Mouse (Mus musculus) layer of hippocampus, postnatal 14 days (tissue): ENCODE data around the gene Gpr119. TPM values are rescaled to one million over a fixed set of nuclear protein-coding genes. Genes with fewer than 3 reads are reported as not detected.

Experiments
- DNase-seq, 2 experiments: peaks; one replicate each; pipeline ENCODE4 v3.0.0; 2021 to 2022; ENCODE audit warnings: low spot score in 2 of 2, mixed read lengths in 1 of 2
- long read RNA-seq, 2 experiments: library from polyadenylated mRNA; stranded (forward); transcript quantifications; one replicate each; pipeline ENCODE4 v2.0.0; 2021
- microRNA-seq, 2 experiments: library from miRNA; unstranded; fragments of <30 nt; microRNA quantifications; one replicate each; pipeline ENCODE4 v1.2.0; 2021
- total RNA-seq, 2 experiments: library from RNA; stranded (reverse); gene quantifications; 2 replicates each; pipeline ENCODE4 v1.2.3; 2021

The Gpr119 gene
- not detected for total RNA-seq
- long read RNA-seq, experiment 1, partial matches to known transcripts: 0 of 1 reads
- long read RNA-seq, experiment 1, other reads (novel, unspliced or antisense): 1 of 1 reads
- long read RNA-seq, experiment 2, partial matches to known transcripts: 0 of 3 reads
- long read RNA-seq, experiment 2, other reads (novel, unspliced or antisense): 3 of 3 reads

DNA sequence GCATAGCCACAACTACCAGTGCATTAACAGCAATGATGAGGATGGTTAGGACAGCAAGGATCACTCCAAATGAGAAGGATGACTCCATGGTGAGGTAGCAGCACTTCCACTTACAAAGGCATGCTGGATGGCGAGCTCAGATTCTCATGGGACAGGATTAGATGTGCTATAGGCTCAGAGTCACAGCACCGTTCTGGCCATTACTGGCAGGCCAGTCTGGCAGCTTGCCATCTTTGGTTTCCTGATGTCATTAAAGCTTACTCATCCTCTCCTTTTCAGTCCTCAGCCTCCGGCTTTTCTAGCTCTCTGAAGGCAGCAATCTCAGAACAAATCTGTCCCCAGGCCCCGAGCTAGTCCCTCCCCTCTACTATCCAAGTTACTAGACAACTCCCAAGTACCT is at the start of gene Gpr119:
Gene Gpr119 (minus strand): TSS at position 308 of the 400 bp plus-strand sequence.
- DNase-seq: no peak

DNA sequence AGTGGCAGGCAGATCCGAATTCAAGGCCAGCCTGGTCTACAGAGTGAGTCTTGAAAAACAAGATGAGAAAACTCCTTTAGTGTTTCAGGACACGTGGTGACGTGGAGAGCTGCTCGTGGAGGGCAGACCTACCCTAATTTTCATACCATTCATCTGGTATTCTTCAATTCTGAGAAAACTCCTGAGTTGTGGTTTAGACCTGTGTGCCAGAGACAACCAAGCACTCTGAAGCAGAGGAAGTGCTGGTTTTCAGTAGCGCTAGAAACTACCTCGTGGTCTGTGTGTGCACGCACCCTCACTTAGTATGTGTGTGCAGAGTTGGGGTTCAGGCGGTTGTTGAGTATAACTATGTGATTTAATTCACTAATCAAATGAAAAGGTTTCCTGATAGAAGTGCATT is 38.6 kb upstream of the Gpr119 start:
- no peak for DNase-seq

DNA sequence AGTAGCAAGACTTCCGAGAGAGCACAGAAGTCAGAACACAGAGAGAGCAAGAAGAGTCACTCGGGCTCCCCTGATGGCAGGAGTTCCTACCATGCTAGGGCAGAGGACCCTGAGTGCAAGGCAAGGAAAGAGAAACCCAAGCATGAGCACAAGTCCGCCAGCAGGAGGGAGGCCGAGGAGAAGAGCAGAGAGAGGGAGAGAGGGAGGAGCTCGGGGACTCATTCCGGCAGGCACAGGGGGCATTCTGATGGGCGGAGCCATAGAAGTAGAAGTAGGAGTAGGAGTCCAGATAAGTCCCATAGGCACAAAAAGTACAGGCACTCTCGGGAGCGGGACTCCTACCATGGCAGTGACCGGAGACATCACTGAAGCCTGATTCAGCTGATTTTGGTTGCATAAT is 35.4 kb upstream of the Gpr119 start:
- DNase-seq: no peak

DNA sequence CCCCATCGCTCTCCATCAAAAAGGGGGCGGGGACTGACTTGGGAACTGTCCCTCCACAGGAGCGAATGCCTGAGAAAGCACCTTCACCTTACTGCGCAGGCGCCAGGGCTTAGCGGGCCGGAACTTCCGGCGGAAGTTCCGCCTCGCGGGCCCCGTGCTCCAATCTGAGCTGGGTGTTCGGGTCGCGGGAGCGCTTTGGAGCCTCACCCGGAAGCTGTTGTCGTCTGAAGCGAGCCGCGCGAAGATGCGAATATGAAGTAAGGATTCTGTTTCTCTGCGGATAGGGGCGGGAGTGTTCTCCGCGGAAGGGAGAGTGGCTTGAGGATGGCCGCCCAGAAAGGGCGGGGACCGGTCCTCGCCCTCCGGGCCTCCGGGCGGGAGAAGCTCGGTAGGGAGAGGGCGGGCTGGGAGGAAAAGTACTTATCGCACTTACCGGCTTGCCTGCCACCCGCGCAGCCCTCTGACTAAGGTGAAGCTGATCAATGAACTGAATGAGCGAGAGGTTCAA is 20.6 kb upstream of the Gpr119 start, which contains the start of gene Rbmx2:
Gene Rbmx2 (plus strand): TSS at position 141 of the 508 bp plus-strand sequence.
- peak; percentile 85 to 92 for DNase-seq

DNA sequence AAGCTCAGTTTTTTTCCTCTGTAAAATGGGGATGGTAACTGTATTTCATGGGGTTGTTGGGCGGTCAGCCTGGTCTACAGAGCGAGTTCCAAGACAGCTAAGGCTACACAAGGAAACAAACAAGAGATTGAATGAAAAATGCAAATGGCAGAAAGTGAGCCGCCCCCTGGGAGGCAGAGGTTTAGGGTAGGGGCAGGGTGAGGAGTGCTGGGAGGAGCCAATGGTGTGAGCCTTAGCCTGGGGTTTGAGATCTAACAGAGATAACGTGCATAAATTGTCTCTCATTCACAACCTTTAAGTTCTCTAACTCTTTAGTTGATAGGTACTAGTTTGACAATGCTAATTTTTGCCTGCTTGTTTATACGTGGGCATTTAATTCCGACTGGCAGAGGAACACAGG is 20.2 kb upstream of the Gpr119 start:
- DNase-seq: no peak

DNA sequence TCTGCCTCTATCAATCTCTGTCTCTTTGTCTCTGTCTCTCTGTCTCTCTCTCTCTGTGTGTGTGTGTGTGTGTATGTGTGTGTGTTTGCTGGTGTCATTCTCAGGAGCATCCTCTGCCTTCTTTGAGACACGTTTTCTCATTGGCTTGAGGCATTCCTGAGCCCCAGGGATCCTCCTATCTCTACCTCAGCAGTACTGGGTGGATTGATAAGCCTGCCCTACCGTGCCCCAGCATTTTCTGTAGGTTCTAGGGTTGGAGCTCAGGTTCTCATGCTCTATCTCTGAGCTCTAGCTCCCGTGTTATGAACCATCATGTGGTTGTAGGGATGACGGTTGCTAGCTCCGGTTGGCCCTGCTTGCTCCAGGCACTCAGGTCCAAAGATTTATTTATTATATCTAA is 9.6 kb upstream of the Gpr119 start:
- DNase-seq: no peak

DNA sequence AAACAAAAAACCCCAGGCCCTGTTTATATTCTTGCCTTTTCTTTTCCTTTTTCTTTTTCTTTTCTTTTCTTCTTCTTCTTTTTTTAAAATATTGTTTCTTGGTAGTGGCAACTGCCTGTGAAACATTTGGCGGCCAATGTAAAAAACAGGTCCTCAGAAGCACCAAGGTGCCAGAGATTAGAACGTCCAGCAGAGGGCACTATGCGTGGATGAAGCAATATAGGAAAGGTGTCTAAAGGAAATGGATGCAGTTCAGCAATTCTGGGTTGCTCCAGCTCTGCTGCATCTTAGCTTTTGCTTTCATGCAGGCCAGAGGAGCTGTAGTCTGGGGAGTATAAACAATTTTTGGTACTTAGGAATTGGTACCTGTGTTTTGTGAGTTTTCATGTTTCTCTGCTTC is 9.2 kb upstream of the Gpr119 start:
- DNase-seq: peak in 1 of 2 experiments; percentile 25

DNA sequence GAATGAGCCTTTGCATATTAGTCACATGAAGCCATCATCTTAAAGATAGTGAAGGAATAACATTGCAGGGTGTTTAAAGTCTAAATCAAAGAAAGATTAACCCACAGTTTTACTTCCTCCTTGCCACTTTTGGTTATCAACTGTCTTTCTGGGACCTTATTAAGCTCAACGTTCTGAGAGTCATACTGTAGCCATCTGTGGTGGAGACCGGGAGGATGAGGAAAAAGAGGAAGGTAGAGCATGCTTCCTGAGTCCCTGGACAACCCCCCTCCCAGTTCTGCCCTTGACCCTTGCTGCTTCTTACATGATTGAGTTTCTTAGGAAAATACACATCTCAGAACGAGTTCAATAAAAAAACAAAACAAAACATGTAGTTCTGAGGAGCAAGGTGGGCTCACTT is 2.6 kb downstream of the Gpr119 start:
- DNase-seq: no peak

DNA sequence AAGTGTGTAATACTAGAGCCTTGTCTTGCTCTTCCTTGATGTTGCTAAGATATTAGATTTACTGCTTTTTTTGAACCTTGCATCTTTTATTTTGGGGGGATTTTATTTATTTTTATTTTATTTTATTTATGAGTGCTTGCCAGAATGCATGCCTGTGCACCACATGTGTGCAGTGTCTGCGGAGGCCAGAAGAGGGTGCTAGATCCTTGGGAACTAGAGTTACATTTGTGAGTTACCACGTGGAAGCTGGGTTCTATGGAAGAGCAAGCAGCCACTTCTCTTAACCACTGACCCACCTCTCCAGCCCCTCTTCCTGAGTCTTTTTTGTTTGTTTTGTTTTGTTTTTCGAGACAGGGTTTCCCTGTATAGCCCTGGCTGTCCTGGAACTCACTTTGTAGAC is 4.7 kb downstream of the Gpr119 start:
- no peak for DNase-seq

DNA sequence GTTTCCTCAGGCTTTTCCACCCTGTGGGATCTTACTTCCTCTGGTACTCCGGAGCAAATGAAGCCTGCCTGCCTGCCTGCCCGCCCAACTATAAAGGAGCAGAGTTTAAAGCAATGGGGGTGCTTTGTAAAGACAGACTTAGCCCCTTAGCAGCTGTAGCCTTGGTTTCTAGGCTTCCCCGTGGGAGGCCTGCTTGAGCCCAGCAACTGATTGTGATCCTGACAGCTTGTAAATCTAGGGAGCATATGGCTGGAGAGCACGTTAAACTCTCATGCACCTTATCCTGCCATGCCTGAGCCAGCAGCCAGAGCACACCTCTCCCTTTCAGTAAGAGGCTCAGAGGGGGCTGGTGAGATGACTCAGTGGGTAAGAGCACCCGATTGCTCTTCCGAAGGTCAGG is 7.5 kb downstream of the Gpr119 start:
- no peak for DNase-seq

DNA sequence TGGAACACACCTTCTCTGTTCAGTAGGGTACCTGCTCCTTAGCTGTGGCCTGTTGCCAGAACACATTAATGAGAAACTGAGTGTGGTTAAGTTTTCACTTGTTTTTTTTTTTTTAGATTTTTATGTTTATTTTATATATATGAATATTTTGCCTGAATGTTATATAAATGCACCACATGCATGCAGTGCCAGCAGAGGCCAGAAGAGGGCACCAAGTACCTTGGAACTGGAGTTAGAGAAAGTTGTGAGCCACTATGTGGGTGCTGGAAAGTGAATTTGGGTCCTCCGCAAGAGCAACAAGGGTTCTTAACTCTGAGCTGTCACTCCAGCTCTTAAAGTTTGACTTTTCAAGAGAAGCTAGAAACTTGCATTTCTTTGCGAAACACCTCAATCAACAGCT is 30.2 kb downstream of the Gpr119 start:
- no peak for DNase-seq

DNA sequence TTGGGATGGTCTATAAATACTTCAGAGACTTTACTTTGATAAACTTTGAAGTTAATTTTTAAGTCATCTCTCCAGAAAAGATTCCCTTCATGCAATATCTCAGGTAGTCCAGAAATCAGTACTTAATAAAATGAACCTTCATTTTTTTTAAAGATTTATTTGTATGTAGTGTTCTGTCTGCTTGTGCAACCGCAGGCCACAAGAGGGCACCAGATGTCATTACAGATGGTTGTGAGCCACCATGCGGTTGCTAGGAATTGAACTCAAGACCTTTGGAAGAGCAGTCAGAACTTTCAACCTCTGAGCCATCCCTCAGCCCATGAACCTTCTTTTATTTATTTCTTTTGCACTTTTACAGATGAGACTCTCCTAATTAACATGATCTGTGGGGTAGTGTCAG is 37.2 kb downstream of the Gpr119 start:
- no peak for DNase-seq

DNA sequence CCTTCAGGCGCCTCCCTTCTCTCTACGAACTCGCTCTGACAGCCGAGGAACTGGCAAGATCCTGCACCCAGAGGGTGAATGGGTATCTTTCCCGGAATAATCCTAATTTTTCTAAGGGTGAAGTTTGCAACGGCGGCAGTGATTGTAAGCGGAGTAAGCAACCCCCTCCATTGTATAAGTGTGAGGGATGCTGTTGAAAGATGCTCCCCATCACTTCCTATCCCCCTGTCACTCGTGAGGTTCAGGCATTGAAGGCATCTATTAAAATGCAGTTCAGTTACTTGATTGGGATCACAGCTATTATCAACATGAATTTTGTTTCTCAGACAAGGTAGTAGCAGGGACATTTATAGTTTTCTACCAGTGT is 50.2 kb downstream of the Gpr119 start:
- no peak for DNase-seq

DNA sequence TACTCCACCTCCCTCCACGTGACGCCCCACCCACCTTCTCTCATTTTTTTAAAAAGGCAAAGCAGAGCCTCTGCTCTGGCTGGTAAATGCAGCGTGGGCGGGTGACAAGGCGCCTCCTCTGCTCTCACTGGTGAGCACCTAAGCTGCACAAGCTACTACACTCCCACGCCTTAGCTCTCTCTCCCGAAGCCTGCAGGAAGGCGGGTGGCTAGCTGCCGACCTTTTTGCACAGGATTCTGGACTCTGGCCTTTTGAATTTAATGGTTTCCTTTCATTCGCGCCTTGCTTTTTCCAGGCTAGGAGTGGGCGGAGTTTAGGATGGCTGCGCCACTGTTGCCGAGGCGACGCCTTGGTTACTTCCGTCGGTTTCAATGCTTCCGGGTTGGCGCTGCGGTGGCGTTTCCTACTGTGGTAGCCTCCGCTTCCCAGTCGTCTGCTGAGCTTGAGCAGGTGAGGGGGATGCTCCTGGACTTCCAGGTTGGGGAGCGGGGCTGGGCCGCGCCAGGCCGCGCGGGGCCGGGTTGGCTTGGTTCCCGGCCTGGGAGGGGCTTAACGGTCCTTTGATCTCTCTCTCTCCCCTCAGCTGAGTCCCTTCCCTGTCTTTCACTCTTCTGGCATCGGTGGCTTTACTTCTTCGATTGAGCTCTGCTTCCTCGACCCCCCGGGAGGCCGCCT is 50.8 kb downstream of the Gpr119 start, which contains the start of gene Slc25a14:
Gene Slc25a14 (plus strand): TSS at position 35 of the 675 bp plus-strand sequence.
- peak; percentile 71 to 80 for DNase-seq

DNA sequence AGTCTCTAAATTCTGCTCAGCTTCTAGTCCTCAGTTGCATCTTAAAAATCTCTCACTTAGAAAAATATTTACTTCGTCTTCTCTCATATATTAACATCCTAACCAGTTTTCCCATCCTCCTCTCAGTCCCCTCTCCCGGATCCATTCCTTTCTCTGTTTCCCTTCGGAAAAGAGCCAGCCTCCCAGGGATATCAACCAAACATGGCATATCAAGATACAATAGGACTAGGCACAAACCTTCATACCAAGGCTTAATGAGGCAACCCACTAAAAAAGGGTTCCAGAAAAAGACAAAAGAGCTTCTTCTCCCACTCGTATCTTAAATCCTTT is 51.3 kb downstream of the Gpr119 start:
- no peak for DNase-seq

Small RNAs within 50 kb of the gene (microRNA-seq; reads per million reads assigned to microRNA genes)
- 0 reads per million in 2 experiments for gene Gm27828

Other genes starting within 250 kb of the Gpr119 start
- 1 to 10 TPM in 1 of 2 experiments, under 1 TPM in 1; 0.98 to 1.2 TPM for gene Elf4, start 211.3 kb downstream of the Gpr119 start, total RNA-seq
- gene Aifm1, start 160.9 kb downstream of the Gpr119 start, total RNA-seq: 10 to 100 TPM; 29.9 to 33.2 TPM
- 10 to 100 TPM; 28.0 to 30.7 TPM for gene Rab33a, start 155.2 kb downstream of the Gpr119 start, total RNA-seq
- gene Zfp280c, start 80.0 kb downstream of the Gpr119 start, total RNA-seq: 10 to 100 TPM; 19.8 to 26.3 TPM
- gene Slc25a14, start 51.1 kb downstream of the Gpr119 start, total RNA-seq: 10 to 100 TPM; 35.7 to 40.4 TPM
- 1 to 10 TPM; 4.1 to 6.4 TPM for gene Rbmx2, start 20.5 kb upstream of the Gpr119 start, total RNA-seq
- gene Gm595, start 203.2 kb upstream of the Gpr119 start, total RNA-seq: not detected